ENCODE assay signal across 13 mouse cellular contexts in genomic region chr2:153583641-153584049, GRCm38 (mm10). TPM values are rescaled to one million over a fixed set of nuclear protein-coding genes. Genes with fewer than 3 reads are reported as not detected.
DNase-seq lines count a peak whose midpoint lies in the region; ATAC-seq and TF ChIP-seq lines count a peak whose summit lies in the region.
"Had no signal": no experiment of that assay in that cellular context is flagged by ENCODE, and none has a peak within 500 bp of the region (broad histone marks: within the 10 kb centered on the region; RNA-seq: fewer than 3 reads in every experiment).

No protein-coding gene starts in this region.

- ATAC-seq in heart, embryonic 12.5 days (ENCODE audit: insufficient number of reproducible peaks, low FRiP score), result peak; percentile 37; the same call in 1 of the 2 replicates
- ATAC-seq in liver, embryonic 11.5 days (replicated peaks; ENCODE audit: low FRiP score), result peak; percentile 92
- no peak for ATAC-seq in inflammation-experienced regulatory T-cells, adult 6 months
- ATAC-seq: activated CD4-positive, CD25-positive, alpha-beta regulatory T cell, adult 4 months had no signal

- H3K4me2 ChIP-seq in heart, embryonic 12.5 days, result peak overlapping the region; percentile 37
- peak overlapping the region; percentile 60 for H3K4me2 ChIP-seq in liver, embryonic 11.5 days
- H3K4me2 ChIP-seq: embryonic facial prominence, embryonic 12.5 days; hindbrain, embryonic 15.5 days had no signal

- TF ChIP-seq POLR2A in ES-Bruce4 (IDR thresholded peaks at IDR 0.05; ENCODE audit: insufficient read depth, low read length), result no peak

- H3K9me3 ChIP-seq in heart, embryonic 12.5 days (replicated peaks), result no peaks in the 10 kb centered on the region
- H3K9me3 ChIP-seq in ES-Bruce4 (replicated peaks; ENCODE audit: control insufficient read depth, insufficient read depth, low read length, poor library complexity, severe bottlenecking), result no peaks in the 10 kb centered on the region
- H3K9me3 ChIP-seq in liver, embryonic 11.5 days (ENCODE audit: control insufficient read depth, low read length), result no peaks in the 10 kb centered on the region
- H3K9me3 ChIP-seq: embryonic facial prominence, embryonic 12.5 days; hindbrain, embryonic 15.5 days had no signal

- H3K4me3 ChIP-seq in heart, embryonic 12.5 days, result no peak overlapping the region
- no peak overlapping the region for H3K4me3 ChIP-seq in ES-Bruce4 (ENCODE audit: low read depth, low read length)
- H3K4me3 ChIP-seq in liver, embryonic 11.5 days (ENCODE audit: low read depth, low read length), result peak overlapping the region; percentile 13
- H3K4me3 ChIP-seq: embryonic facial prominence, embryonic 12.5 days; gastrocnemius, adult 2 months; hindbrain, embryonic 15.5 days had no signal

- H3K27ac ChIP-seq in heart, embryonic 12.5 days (ENCODE audit: poor library complexity, severe bottlenecking), result no peak overlapping the region
- peak overlapping the region; percentile 38 for H3K27ac ChIP-seq in ES-Bruce4 (ENCODE audit: insufficient read depth, low read length)
- H3K27ac ChIP-seq in liver, embryonic 11.5 days (ENCODE audit: low read depth, low read length), result peak overlapping the region; percentile 90
- H3K27ac ChIP-seq: embryonic facial prominence, embryonic 12.5 days; gastrocnemius, adult 2 months; hindbrain, embryonic 15.5 days had no signal

- TF ChIP-seq CTCF in ES-Bruce4 (IDR thresholded peaks at IDR 0.05; ENCODE audit: low read depth, low read length), result no peak

- TF ChIP-seq EP300 in ES-Bruce4 (IDR thresholded peaks at IDR 0.05; ENCODE audit: insufficient read depth, low read depth, low read length), result no peak

- DNase-seq in heart, postnatal 25 days (ENCODE audit: low spot score), result no peak
- DNase-seq in c-Kit-positive CD71-positive TER-119-negative erythroid progenitor cells, embryonic 14.5 days (ENCODE audit: low read depth), result peak; percentile 39
- peak; percentile 83 for DNase-seq in liver, embryonic 11.5 days (ENCODE audit: low spot score)
- DNase-seq in gastrocnemius, postnatal 10 days, result no peak
- no peak for DNase-seq in adrenal gland, postnatal 4 days (ENCODE audit: low spot score in 2 of 2)
- DNase-seq: cerebellum, adult 18-20 months; gastrocnemius, adult 2 months had no signal

- no peaks in the 10 kb centered on the region for H3K36me3 ChIP-seq in heart, embryonic 12.5 days
- no peaks in the 10 kb centered on the region for H3K36me3 ChIP-seq in ES-Bruce4 (ENCODE audit: control insufficient read depth, insufficient read depth, low read length, poor library complexity, severe bottlenecking)
- H3K36me3 ChIP-seq in liver, embryonic 11.5 days (ENCODE audit: control insufficient read depth, insufficient read depth, low read length), result no peaks in the 10 kb centered on the region
- H3K36me3 ChIP-seq: embryonic facial prominence, embryonic 12.5 days; hindbrain, embryonic 15.5 days had no signal

- WGBS in heart, embryonic 12.5 days, result 46% methylated on average over 14 of the region's 14 CpGs
- 23% methylated on average over 14 of the region's 14 CpGs for WGBS in liver, embryonic 11.5 days

- intact Hi-C loops in heart, postnatal 25 days (cut with DNase I), result loop anchor here (5.0 kb wide), 1 partner anchor 51 kb away; no protein-coding TSS in a partner anchor

- no peaks in the 10 kb centered on the region for H3K27me3 ChIP-seq in heart, embryonic 12.5 days (replicated peaks)
- no peaks in the 10 kb centered on the region for H3K27me3 ChIP-seq in ES-Bruce4 (ENCODE audit: control insufficient read depth, insufficient read depth, low read length, poor library complexity, severe bottlenecking)
- H3K27me3 ChIP-seq in liver, embryonic 11.5 days (replicated peaks; ENCODE audit: control insufficient read depth, insufficient read depth, low read length), result no peaks in the 10 kb centered on the region
- H3K27me3 ChIP-seq: embryonic facial prominence, embryonic 12.5 days; hindbrain, embryonic 15.5 days had no signal

- H3K9ac ChIP-seq in heart, embryonic 12.5 days, result no peak overlapping the region
- peak overlapping the region; percentile 18; the same call in 1 of the 2 replicates for H3K9ac ChIP-seq in ES-Bruce4 (ENCODE audit: low read depth, poor library complexity, severe bottlenecking)
- peak overlapping the region; percentile 64 for H3K9ac ChIP-seq in liver, embryonic 11.5 days (ENCODE audit: low read depth, low read length)
- H3K9ac ChIP-seq: embryonic facial prominence, embryonic 12.5 days; hindbrain, embryonic 15.5 days had no signal

- peaks cover 22% of the 10 kb centered on the region for H3K4me1 ChIP-seq in heart, embryonic 12.5 days (replicated peaks)
- peaks cover 13% of the 10 kb centered on the region for H3K4me1 ChIP-seq in ES-Bruce4 (ENCODE audit: control insufficient read depth, insufficient read depth, low read length)
- peaks cover 44% of the 10 kb centered on the region for H3K4me1 ChIP-seq in liver, embryonic 11.5 days (replicated peaks; ENCODE audit: control insufficient read depth, insufficient read depth, low read length)

RNA-seq across cellular contexts. Expression of gene Commd7, which starts 48.9 kb away (rescaled TPM):
- 55.6 and 55.7 TPM in 2 replicates for polyA plus RNA-seq in heart, embryonic 12.5 days (2016; fragmentation: Nextera tagmentation; extraction: Ambion mirVana)
- 10 to 100 TPM; 13.9 to 14.6 TPM for total RNA-seq in heart, postnatal 25 days (2021)
- 16.5 and 18.0 TPM in 2 replicates for polyA plus RNA-seq in ES-Bruce4 (2011; ENCODE audit: insufficient read depth, insufficient read length, low read depth, missing spikeins)
- 65.1 and 66.8 TPM in 2 replicates for polyA plus RNA-seq in liver, embryonic 11.5 days (2014; fragmentation: Nextera tagmentation; extraction: Ambion mirVana)
- 10 to 100 TPM; 16.6 to 21.5 TPM for total RNA-seq in gastrocnemius, postnatal 10 days (2021)
- total RNA-seq in adrenal gland, postnatal 4 days (2021), result 10 to 100 TPM; 44.2 to 45.8 TPM
- 100 to 1,000 TPM; 102 to 138 (median 121) TPM for polyA plus RNA-seq in inflammation-experienced regulatory T-cells, adult 6 months (2017; shearing (Covaris generic))

RNA-seq across cellular contexts. Expression of gene Nol4l, which starts 53.9 kb away (rescaled TPM):
- polyA plus RNA-seq in heart, embryonic 12.5 days (2016; fragmentation: Nextera tagmentation; extraction: Ambion mirVana), result 14.9 and 15.2 TPM in 2 replicates
- 1 to 10 TPM; 4.4 TPM for total RNA-seq in heart, postnatal 25 days (2021)
- 11.0 and 11.5 TPM in 2 replicates for polyA plus RNA-seq in ES-Bruce4 (2011; ENCODE audit: insufficient read depth, insufficient read length, low read depth, missing spikeins)
- 14.1 and 15.8 TPM in 2 replicates for polyA plus RNA-seq in liver, embryonic 11.5 days (2014; fragmentation: Nextera tagmentation; extraction: Ambion mirVana)
- 1 to 10 TPM; 4.3 to 6.3 TPM for total RNA-seq in gastrocnemius, postnatal 10 days (2021)
- 10 to 100 TPM; 26.7 to 26.9 TPM for total RNA-seq in adrenal gland, postnatal 4 days (2021)
- polyA plus RNA-seq in inflammation-experienced regulatory T-cells, adult 6 months (2017; shearing (Covaris generic)), result 1 to 10 TPM; 2.4 to 3.9 (median 2.4) TPM

Comparison
In these comparisons a context has a peak if more than half of its experiments do, and no peak if none do; other contexts are left out.
1. DNase-seq: peak in c-Kit-positive CD71-positive TER-119-negative erythroid progenitor cells, embryonic 14.5 days (single experiment) and liver, embryonic 11.5 days (single experiment); none in heart, postnatal 25 days (single experiment), gastrocnemius, postnatal 10 days (single experiment) and adrenal gland, postnatal 4 days (0 of 2).